Mouse (Mus musculus): ENCODE data around the gene Dclre1a. TPM values are rescaled to one million over a fixed set of nuclear protein-coding genes. Genes with fewer than 3 reads are reported as not detected.

Gene Dclre1a
- polyA plus RNA-seq (2015; fragmentation: Nextera tagmentation; extraction: Ambion mirVana): 17.9 and 19.2 TPM in 2 replicates

DNA sequence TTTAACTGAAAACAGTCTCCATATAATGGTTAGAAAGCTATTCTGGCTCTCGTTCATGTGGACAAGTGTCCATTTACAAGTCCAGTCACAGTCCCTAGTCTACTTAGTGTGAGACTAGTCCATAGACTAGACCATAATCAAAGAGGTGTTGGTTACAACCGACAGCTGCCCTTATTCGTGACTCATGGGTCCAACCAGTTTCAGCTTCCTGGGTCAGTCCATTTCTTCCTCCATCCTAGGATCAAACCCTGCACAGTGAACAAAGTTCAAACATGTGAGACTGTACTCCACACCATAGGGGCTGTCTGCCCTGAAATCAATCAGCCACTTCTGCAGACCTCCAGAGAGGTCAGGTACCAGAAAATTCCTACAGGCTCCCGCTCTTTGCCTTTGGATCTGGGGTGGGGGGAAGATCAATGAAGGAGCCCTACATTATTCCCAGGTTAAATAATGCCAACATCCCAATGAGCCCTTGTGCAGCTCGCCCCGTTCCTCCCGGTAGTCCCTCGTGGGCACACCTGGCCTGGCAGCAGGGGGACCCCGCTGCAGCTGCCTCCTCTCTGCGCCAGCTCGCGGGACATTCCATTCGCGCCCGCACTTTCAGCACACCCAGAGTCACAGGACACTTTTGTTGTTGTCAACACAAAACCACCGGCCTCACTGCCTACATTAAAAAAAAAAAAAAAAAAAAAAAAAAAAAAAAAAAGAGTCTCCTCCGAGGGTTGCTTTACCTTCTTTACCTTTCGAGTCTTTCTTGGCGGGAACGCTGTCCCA is at the start of gene Dclre1a:
TSS of gene Dclre1a (minus strand) at position 767 of the 774 bp plus-strand sequence.
- H3K27ac ChIP-seq: peak within 1 kb of the TSS; percentile 98
- peak within 1 kb of the TSS; percentile 92 for H3K4me3 ChIP-seq
- H3K4me1 ChIP-seq: peaks cover 12% of the 10 kb centered on the region; the same call in 1 of the 2 replicates
- H3K9me3 ChIP-seq: no peaks in the 10 kb centered on the region
- WGBS: 6% methylated on average over 20 of the region's 20 CpGs
- H3K9ac ChIP-seq: peak within 1 kb of the TSS; percentile 90
- H3K27me3 ChIP-seq: no peaks in the 10 kb centered on the region
- H3K36me3 ChIP-seq: peaks cover 32% of the 10 kb centered on the region
- peak within 1 kb of the TSS; percentile 79 for H3K4me2 ChIP-seq
- peak; percentile 64; the same call in 1 of the 2 replicates for ATAC-seq (ENCODE audit: insufficient number of reproducible peaks, low FRiP score, low TSS enrichment, low read depth)

DNA sequence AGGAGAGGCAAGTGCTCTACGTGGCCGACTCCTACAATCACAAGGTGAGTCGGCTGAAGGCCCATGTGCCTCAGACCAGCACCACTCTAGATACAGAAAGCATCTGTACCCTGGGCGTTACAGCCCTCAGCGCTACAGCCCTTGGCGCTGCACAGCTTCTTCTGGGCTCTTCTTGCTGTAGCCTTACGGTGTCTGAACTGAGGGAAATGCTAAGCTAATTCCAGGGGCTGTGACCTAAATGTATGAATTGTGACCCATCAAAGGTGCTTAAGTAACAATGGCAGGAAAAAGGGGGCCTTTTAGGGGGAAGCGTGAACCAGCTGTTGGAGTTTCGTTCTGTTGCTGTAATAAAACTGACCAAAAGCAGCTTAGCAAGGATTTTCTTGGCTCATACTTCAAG is 44.5 kb upstream of the Dclre1a start:
- H3K9ac ChIP-seq: no peak overlapping the region
- WGBS: 81% methylated on average over 9 of the region's 9 CpGs
- ATAC-seq (ENCODE audit: insufficient number of reproducible peaks, low FRiP score, low TSS enrichment, low read depth): no peak
- H3K4me2 ChIP-seq: no peak overlapping the region
- peaks cover 80% of the 10 kb centered on the region for H3K36me3 ChIP-seq
- no peak overlapping the region for H3K4me3 ChIP-seq
- no peaks in the 10 kb centered on the region for H3K27me3 ChIP-seq
- H3K27ac ChIP-seq: 0 out of 2 replicates have a peak overlapping the region, but pooled peaks have one; percentile 6
- H3K9me3 ChIP-seq: no peaks in the 10 kb centered on the region
- peaks cover 4% of the 10 kb centered on the region; the same call in 1 of the 2 replicates for H3K4me1 ChIP-seq

DNA sequence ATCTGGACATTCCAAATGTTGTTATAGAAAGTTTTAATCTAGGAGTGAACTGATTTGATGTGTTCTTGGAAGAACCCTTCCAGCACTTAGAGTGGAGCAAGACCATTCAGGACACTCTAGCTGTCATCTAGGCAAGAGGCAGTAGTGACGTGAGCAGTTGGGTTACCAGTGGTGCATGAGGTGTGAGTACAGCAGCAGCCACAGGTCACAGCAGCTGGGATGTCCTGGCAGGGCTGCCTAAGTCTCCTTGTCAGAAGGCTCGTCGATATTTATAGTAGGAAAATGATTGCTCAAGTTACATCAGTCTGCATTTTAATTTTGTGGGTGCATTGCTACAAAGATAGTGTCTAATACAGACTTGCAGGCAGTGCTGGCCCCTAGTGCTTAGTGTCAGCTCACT is 42.2 kb upstream of the Dclre1a start:
- Histone ChIP-seq H3K27me3 (no peaks in the 10 kb centered on the region), H3K4me3 (no peak overlapping the region), H3K9ac (no peak overlapping the region), H3K4me2 (no peak overlapping the region), H3K9me3 (no peaks in the 10 kb centered on the region), H3K4me1 (peaks cover 4% of the 10 kb centered on the region; the same call in 1 of the 2 replicates), H3K27ac (no peak overlapping the region), H3K36me3 (peaks cover 63% of the 10 kb centered on the region)
- 89% methylated on average over 3 of the region's 3 CpGs for WGBS
- ATAC-seq (ENCODE audit: insufficient number of reproducible peaks, low FRiP score, low TSS enrichment, low read depth): no peak

DNA sequence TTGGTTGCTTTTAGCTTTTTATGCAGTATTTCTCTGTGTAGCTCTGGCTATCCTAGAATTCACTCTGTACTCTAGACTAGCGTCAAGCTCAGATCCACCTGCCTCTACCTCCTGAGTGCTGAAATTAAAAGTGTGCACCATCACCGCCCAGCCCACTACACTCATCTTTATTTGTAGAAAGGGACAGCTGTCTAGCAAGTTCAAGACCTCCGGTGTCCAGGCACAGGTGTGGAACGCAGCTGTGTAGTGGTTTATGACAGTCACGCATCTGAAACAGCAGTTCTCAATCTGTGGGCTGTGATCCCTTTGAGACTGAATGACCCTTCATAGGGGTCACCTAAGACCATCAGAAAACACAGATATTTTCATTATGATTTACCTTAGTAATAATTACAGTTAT is 41.4 kb upstream of the Dclre1a start:
- ATAC-seq (ENCODE audit: insufficient number of reproducible peaks, low FRiP score, low TSS enrichment, low read depth): no peak

DNA sequence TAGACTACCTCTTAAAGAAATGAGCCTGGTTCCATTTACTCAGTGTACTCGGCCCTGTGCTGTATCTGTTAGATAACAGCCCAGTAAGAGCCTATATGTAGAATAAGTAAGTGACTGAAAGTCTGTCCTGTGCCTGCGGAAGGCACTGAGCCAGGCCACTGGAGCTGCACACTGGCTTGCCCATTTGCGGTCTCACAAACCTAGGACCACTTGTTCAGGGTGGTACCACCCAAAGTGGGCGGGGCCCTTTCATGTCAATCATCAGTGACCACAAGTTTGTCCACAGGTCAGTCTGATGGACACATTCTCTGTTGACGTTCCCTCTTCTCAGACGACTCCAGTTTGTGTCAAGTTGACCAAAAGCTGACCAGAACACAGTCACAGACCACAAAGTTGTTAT is 41.0 kb upstream of the Dclre1a start:
- WGBS: 87% methylated on average over 6 of the region's 6 CpGs
- no peak overlapping the region for H3K27ac ChIP-seq
- peaks cover 4% of the 10 kb centered on the region; the same call in 1 of the 2 replicates for H3K4me1 ChIP-seq
- peaks cover 54% of the 10 kb centered on the region for H3K36me3 ChIP-seq
- ATAC-seq (ENCODE audit: insufficient number of reproducible peaks, low FRiP score, low TSS enrichment, low read depth): no peak
- no peak overlapping the region for H3K9ac ChIP-seq
- H3K27me3 ChIP-seq: no peaks in the 10 kb centered on the region
- no peak overlapping the region for H3K4me2 ChIP-seq
- no peak overlapping the region for H3K4me3 ChIP-seq
- H3K9me3 ChIP-seq: no peaks in the 10 kb centered on the region

More for the DNA sequence above, 41.4 kb upstream of the Dclre1a start:
- H3K9ac ChIP-seq: no peak overlapping the region
- no peaks in the 10 kb centered on the region for H3K9me3 ChIP-seq
- H3K27me3 ChIP-seq: no peaks in the 10 kb centered on the region
- H3K27ac ChIP-seq: no peak overlapping the region
- H3K4me1 ChIP-seq: peaks cover 4% of the 10 kb centered on the region; the same call in 1 of the 2 replicates
- peaks cover 55% of the 10 kb centered on the region for H3K36me3 ChIP-seq
- 88% methylated on average over 5 of the region's 5 CpGs for WGBS
- no peak overlapping the region for H3K4me2 ChIP-seq
- no peak overlapping the region for H3K4me3 ChIP-seq

DNA sequence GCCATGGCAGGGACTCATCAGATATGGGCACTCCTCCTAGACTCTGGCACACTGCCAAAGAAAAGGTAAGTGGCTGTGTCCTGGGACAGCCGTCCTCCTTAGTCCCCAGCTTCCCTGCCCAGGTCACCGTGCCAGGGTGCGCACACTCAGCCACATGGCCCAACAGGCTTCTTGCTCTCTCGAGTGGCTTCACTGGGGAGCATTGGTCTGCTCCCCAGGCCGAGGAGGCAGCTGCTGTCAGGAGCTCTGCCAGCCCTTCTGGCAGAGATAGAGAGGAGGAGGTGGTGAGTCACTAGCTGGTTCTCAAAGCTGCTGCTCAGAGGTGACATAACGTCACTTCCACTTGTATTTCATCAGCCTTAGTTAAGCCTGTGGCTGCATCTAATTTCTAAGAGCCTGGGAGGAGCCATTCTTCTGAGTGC is 40.2 kb upstream of the Dclre1a start:
- Histone ChIP-seq H3K36me3 (peaks cover 54% of the 10 kb centered on the region), H3K27ac (no peak overlapping the region), H3K9ac (no peak overlapping the region), H3K27me3 (no peaks in the 10 kb centered on the region), H3K4me3 (no peak overlapping the region), H3K4me1 (peaks cover 4% of the 10 kb centered on the region; the same call in 1 of the 2 replicates), H3K4me2 (no peak overlapping the region), H3K9me3 (no peaks in the 10 kb centered on the region)
- peak; percentile 67; the same call in 1 of the 2 replicates for ATAC-seq (ENCODE audit: insufficient number of reproducible peaks, low FRiP score, low TSS enrichment, low read depth)
- WGBS: 70% methylated on average over 6 of the region's 6 CpGs

DNA sequence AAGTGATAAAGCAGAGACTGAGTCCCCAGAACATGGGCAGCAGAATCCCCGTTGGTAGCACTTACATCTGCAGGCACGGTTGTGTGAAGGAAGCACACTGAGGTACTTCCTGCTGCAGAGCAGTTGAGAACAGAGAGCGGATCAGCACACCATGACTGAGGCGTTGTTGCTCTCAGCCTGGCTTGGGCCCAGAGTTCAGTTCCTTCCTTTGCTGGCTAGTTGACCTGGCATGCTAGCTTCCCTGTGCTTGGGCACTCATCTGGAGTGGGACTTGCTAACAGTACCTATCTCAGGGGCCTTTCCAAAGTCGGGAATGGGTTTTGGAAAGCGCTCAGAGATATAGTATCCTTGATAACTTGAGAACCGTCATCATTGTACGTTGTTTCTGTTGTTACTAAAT is 38.3 kb upstream of the Dclre1a start:
- no peaks in the 10 kb centered on the region for H3K27me3 ChIP-seq
- no peaks in the 10 kb centered on the region for H3K9me3 ChIP-seq
- H3K9ac ChIP-seq: no peak overlapping the region
- ATAC-seq (ENCODE audit: insufficient number of reproducible peaks, low FRiP score, low TSS enrichment, low read depth): no peak
- H3K4me2 ChIP-seq: no peak overlapping the region
- no peak overlapping the region for H3K27ac ChIP-seq
- WGBS: 72% methylated on average over 8 of the region's 8 CpGs
- H3K4me3 ChIP-seq: no peak overlapping the region
- H3K4me1 ChIP-seq: peaks cover 2% of the 10 kb centered on the region; the same call in 1 of the 2 replicates
- H3K36me3 ChIP-seq: peaks cover 41% of the 10 kb centered on the region

DNA sequence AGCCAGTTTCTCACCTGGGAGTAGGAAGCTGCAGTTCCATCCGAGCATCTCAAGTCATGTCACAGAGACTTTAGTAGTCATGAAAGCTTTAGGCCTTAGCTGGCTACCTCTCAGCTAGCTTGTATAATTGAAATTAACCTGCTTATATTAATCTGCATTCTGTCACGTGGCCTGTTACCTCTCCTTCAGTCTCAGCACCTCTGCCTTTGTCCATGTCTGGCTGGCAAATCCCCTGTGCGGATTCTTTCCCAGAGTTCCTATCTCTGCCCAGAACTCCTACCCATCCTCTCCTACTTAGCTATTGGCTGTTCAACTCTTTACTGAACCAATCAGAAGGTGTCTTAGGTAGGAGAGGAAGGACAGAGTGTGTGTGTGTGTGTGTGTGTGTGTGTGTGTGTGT is 36.3 kb upstream of the Dclre1a start:
- no peak for ATAC-seq (ENCODE audit: insufficient number of reproducible peaks, low FRiP score, low TSS enrichment, low read depth)
- no peak overlapping the region for H3K27ac ChIP-seq
- H3K4me1 ChIP-seq: peaks cover 2% of the 10 kb centered on the region; the same call in 1 of the 2 replicates
- H3K4me2 ChIP-seq: no peak overlapping the region
- H3K9ac ChIP-seq: no peak overlapping the region
- no peaks in the 10 kb centered on the region for H3K9me3 ChIP-seq
- H3K27me3 ChIP-seq: no peaks in the 10 kb centered on the region
- peaks cover 26% of the 10 kb centered on the region for H3K36me3 ChIP-seq
- no peak overlapping the region for H3K4me3 ChIP-seq
- WGBS: 87% methylated on average over 3 of the region's 3 CpGs

DNA sequence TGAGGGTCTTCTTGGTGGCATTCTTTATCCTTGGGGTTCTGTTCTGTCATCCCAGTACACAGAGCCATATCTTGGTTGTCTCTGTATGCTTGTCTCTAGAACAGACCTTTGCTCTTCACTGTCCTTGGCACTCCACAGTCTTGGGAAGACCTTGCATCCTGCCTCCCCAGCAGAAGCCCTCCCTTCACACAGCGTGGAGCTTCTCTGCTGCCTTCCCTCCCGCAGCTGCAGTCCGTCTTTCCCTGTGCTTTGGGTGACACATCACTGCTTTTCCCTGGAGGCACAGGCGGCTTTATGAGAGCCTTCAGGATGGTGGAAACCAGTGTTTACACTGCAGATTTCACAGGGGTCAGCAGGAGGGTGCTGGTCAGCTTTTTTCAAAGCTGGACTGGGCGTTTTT is 35.8 kb upstream of the Dclre1a start:
- Histone ChIP-seq H3K9ac (no peak overlapping the region), H3K36me3 (peaks cover 21% of the 10 kb centered on the region), H3K4me2 (no peak overlapping the region), H3K9me3 (no peaks in the 10 kb centered on the region), H3K27me3 (no peaks in the 10 kb centered on the region), H3K4me1 (peaks cover 2% of the 10 kb centered on the region; the same call in 1 of the 2 replicates), H3K4me3 (no peak overlapping the region), H3K27ac (no peak overlapping the region)
- ATAC-seq (ENCODE audit: insufficient number of reproducible peaks, low FRiP score, low TSS enrichment, low read depth): no peak
- 68% methylated on average over 5 of the region's 5 CpGs for WGBS

DNA sequence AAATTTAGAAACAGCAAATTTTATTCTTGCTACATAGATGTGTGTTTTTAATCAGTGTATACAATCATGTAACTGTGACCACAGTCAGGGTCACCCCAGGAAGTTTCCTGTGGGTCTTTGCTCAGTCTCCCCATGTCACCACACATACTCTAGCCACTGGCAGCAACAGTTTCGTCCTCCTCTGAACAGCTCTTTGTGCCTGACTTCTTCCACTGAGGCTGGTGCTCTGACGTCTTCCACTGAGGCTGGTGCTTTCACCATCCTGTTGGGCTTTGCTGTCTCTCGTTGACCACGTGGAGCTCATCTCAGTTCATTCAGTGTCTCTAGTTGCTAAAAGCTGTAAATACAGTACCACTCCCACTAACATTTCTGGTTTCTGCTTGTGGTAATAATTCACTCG is 34.0 kb upstream of the Dclre1a start:
- ATAC-seq (ENCODE audit: insufficient number of reproducible peaks, low FRiP score, low TSS enrichment, low read depth): no peak
- Histone ChIP-seq H3K9me3 (no peaks in the 10 kb centered on the region), H3K4me1 (no peaks in the 10 kb centered on the region), H3K27ac (no peak overlapping the region), H3K4me2 (no peak overlapping the region), H3K9ac (no peak overlapping the region), H3K36me3 (peaks cover 19% of the 10 kb centered on the region; the same call in 1 of the 2 replicates), H3K27me3 (no peaks in the 10 kb centered on the region), H3K4me3 (no peak overlapping the region)
- WGBS: 78% methylated on average over 5 of the region's 5 CpGs

DNA sequence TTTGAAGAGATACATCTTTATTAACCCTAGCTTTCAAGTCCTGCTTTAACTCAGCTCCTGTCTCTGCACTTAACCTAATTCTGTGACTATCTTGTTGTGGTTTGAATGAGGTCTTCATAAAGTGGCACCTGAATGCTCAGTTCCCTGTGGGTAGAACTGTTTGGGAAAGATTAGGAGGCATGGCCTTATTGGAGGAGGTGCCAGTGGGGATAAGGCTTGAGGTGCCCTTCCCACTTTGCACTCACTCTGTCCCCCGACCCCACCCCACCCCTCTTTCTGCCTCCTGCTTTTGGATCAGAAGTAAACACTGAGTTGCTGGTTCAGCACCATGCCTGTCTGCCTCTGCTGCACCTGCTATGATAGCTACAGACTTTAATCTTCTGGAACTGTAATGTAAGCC is 29.8 kb upstream of the Dclre1a start:
- no peak for ATAC-seq (ENCODE audit: insufficient number of reproducible peaks, low FRiP score, low TSS enrichment, low read depth)
- 81% methylated on average over 1 of the region's 1 CpGs for WGBS
- Histone ChIP-seq H3K27ac (no peak overlapping the region), H3K9me3 (no peaks in the 10 kb centered on the region), H3K4me3 (no peak overlapping the region), H3K4me2 (no peak overlapping the region), H3K4me1 (no peaks in the 10 kb centered on the region), H3K27me3 (no peaks in the 10 kb centered on the region), H3K36me3 (peaks cover 23% of the 10 kb centered on the region; the same call in 1 of the 2 replicates), H3K9ac (no peak overlapping the region)

DNA sequence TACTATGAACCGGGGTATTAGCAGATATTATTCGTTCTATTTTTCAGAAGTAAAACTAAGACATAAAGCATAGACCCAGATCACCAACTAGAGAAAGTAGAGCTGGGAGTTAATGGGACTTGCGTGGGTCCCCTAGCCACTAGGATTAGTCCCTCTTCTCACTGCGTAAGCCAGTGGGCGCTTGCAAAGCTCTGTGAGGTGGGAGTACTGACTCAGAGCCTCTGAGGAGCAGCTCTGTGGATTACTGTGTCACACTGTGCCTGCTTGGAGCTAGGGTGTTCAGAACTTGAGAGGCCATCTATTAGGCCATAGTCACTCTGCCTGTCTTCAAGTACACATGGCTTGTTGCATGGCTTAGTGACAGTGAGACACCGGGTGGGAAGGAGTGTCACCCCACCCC is 25.2 kb upstream of the Dclre1a start:
- Histone ChIP-seq H3K4me2 (no peak overlapping the region), H3K27ac (no peak overlapping the region), H3K9ac (no peak overlapping the region), H3K9me3 (no peaks in the 10 kb centered on the region), H3K4me3 (no peak overlapping the region), H3K4me1 (no peaks in the 10 kb centered on the region), H3K36me3 (peaks cover 28% of the 10 kb centered on the region; the same call in 1 of the 2 replicates), H3K27me3 (no peaks in the 10 kb centered on the region)
- 95% methylated on average over 6 of the region's 6 CpGs for WGBS
- ATAC-seq (ENCODE audit: insufficient number of reproducible peaks, low FRiP score, low TSS enrichment, low read depth): no peak

Data from limb, embryonic 15.5 days (tissue).